Mouse (Mus musculus) testis, adult 2 months (tissue): Measurements from ENCODE around the gene Isg20. TPM values are rescaled to one million over a fixed set of nuclear protein-coding genes. Genes with fewer than 3 reads are reported as not detected.

ENCODE experiments used
- H3K27ac ChIP-seq: fragments of 200-500 bp; 2 replicates; pipeline ENCODE4 v1.5.1; 2012; ENCODE audit warnings: low read depth, low read length; ENCODE audit not compliant: control insufficient read depth, insufficient read depth
- H3K27me3 ChIP-seq: fragments of 200-500 bp; 2 replicates; pipeline ENCODE4 v1.6.1; 2012; ENCODE audit warnings: mild to moderate bottlenecking, low read length, moderate library complexity; ENCODE audit not compliant: control insufficient read depth, insufficient read depth
- H3K36me3 ChIP-seq: fragments of 200-500 bp; 2 replicates; pipeline ENCODE4 v1.6.1; 2012; ENCODE audit warnings: mild to moderate bottlenecking, low read length; ENCODE audit not compliant: control insufficient read depth, insufficient read depth
- H3K4me1 ChIP-seq: fragments of 200-500 bp; 2 replicates; pipeline ENCODE4 v1.6.1; 2012; ENCODE audit warnings: low read length; ENCODE audit not compliant: control insufficient read depth, insufficient read depth
- H3K4me3 ChIP-seq: fragments of 200-500 bp; 2 replicates; pipeline ENCODE4 v1.5.1; 2012; ENCODE audit warnings: low read depth, mild to moderate bottlenecking, low read length, moderate library complexity, mixed read lengths; ENCODE audit not compliant: control insufficient read depth
- CTCF ChIP-seq: fragments of 200-500 bp; IDR thresholded peaks from 2 replicates; pipeline ENCODE4 v1.5.1; 2012; ENCODE audit warnings: low read depth, mild to moderate bottlenecking, inconsistent platforms, low read length, moderate library complexity; ENCODE audit not compliant: control insufficient read depth, insufficient read depth, insufficient replicate concordance
- POLR2A ChIP-seq: fragments of 200-500 bp; IDR thresholded peaks from 2 replicates; pipeline ENCODE4 v1.6.1; 2012; ENCODE audit warnings: low read depth, mild to moderate bottlenecking, inconsistent platforms, low read length, moderate library complexity; ENCODE audit not compliant: control insufficient read depth
- polyA plus RNA-seq: library from polyadenylated mRNA; depleted of rRNA; stranded (reverse); fragments of >200 nt; gene quantifications from 2 replicates; pipeline ENCODE4 v1.2.3, GENCODE M21; 2012

Isg20 gene
- polyA plus RNA-seq, 1 experiment, result 275 TPM

DNA sequence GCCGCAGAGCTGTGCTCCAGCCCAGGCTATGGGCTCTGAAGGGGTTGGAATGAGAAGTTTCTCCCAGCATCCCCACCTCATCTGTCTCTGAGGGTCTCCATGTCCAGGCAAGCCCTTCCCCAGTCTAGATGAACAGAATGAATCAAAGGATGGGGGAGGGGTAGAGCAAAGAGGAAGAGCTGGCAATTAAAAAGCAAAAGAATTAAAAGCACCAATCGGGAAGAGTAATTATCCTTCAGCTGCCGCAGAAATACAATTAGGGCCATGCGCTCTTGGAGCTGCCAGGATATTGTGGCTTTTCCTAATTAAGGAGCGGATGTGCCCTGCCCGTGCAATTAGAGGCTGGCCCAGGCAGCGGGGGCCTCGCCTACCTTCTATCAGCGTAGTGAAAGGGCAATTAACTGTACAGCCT, 25.8 kb upstream of the Isg20 start:
- Histone ChIP-seq H3K4me1 (peaks cover 7% of the 10 kb centered on the region), H3K36me3 (no peaks in the 10 kb centered on the region), H3K4me3 (peak overlapping the region; percentile 67), H3K27me3 (peaks cover 4% of the 10 kb centered on the region; the same call in 1 of the 2 replicates), H3K27ac (no peak overlapping the region)
- TF ChIP-seq POLR2A, result no peak
- no peak for TF ChIP-seq CTCF

DNA sequence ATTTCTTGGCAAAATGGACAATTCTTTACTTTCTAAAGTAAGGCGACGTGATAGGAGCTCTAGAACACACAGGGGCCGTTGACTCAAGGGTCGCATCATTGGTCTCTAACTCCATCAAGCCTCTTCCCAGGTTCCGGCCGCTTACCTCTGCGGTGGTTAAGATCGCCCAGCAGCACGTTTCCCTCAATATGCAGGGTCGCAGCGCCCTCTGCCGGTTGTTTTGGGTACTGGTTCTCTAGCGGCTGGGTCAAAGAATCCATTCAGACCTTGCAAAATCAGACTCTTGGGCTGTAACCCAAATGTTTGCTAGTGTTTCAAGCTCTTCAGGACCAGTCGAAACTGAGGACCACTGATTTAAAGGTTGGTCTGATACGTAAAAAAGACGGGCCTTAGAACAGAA, 22.6 kb upstream of the Isg20 start:
- TF ChIP-seq POLR2A, result no peak
- peak; percentile 97 for TF ChIP-seq CTCF
- H3K4me3 ChIP-seq, result no peak overlapping the region
- H3K27ac ChIP-seq, result no peak overlapping the region
- peaks cover 2% of the 10 kb centered on the region; the same call in 1 of the 2 replicates for H3K27me3 ChIP-seq
- H3K4me1 ChIP-seq, result peaks cover 7% of the 10 kb centered on the region
- no peaks in the 10 kb centered on the region for H3K36me3 ChIP-seq

DNA sequence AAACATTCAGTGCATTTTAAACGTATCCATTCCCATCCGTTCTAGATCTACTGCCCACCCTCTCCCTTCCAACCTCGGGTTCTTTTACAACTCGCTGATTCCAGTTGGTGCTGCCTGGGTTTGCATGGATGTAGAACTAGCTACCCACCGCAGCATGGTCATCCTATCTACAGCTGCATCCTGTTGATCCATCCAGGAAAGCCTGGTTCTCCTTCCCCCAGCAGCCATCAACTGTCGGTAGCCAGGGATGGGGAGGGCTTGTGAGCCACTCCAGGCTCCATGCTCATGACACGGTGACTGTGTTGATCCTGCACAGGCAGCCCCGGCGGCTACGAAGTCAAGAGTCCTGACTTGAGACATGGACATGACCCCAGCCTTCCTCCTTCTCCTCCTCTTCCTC, 19.3 kb upstream of the Isg20 start:
- Histone ChIP-seq H3K27me3 (no peaks in the 10 kb centered on the region), H3K4me1 (peaks cover 13% of the 10 kb centered on the region), H3K36me3 (no peaks in the 10 kb centered on the region), H3K4me3 (no peak overlapping the region; the same call in 1 of the 2 replicates), H3K27ac (no peak overlapping the region)
- TF ChIP-seq POLR2A (no peak), CTCF (no peak)

DNA sequence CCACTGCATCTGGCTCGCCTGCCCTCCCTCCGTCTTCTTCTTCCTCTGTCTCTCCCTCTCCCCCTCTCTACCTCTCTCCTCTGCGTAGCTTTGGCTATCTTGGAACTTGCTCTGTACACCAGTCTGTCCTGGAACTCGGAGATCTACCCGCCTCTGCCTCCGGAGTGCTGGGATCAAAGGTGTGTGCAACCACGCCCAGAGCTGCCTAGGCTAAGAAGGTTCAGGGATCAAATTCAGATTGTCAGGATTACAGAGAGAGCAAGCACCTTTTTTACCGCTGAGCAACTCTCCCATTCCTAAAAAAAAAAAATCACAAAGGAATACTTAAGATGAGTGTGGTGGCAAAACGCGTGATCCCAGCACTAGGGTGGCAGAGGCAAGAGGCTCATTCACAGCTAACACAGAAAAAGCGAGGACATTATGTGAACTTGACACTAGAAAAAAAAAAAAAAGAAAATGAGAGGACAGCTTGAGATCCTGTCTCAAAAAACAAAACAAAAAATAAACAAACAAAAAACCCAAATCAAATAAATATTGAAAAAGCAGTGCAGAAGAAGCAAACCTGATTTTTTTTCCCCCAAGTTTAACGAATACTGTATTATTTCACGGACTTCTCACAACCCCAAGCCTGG, 18.1 kb upstream of the Isg20 start:
- Histone ChIP-seq H3K36me3 (no peaks in the 10 kb centered on the region), H3K4me3 (peak overlapping the region; percentile 90), H3K27me3 (no peaks in the 10 kb centered on the region), H3K4me1 (peaks cover 13% of the 10 kb centered on the region), H3K27ac (peak overlapping the region; percentile 83)
- no peak for TF ChIP-seq POLR2A
- TF ChIP-seq CTCF, result no peak

DNA sequence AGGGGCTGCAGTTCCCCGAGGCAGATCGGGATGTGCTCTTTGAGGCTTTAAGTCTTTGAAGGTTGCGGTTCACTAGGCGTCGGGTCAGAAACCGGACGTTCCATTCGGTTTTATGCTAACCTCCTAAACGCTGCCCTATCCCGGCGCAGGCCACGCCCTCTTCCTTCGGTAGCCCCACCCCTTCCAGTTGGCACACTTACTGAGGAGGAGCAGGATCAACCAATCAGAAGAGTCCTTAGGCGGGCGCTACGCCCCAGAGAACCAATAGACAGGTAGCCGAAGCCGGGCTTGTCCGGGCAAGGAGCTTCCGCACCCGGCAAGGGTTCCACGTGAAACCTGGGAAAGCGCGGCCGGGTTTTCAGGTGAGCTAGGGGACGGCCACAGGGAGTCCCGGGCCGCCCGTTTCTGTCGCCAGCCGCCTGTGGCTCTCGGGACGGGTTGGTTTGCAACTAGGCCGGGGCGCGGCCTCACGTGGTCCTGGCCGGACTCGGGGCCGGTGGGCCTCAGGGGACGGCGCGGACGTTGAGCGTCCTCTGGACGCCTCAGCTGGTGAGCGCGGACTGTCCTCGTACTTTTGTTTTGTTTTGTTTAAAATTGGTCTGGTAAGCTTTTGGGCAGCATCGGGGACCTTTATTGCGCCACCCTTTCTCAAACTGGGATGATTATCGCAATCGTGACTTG, 17.4 kb upstream of the Isg20 start, which contains the start of gene Aen:
Gene Aen (plus strand): TSS at position 202 of the 681 bp plus-strand sequence.
- no peaks in the 10 kb centered on the region for H3K36me3 ChIP-seq
- no peaks in the 10 kb centered on the region for H3K27me3 ChIP-seq
- TF ChIP-seq POLR2A (peak; percentile 67), CTCF (no peak)
- H3K27ac ChIP-seq, result peak within 1 kb of the TSS; percentile 83
- peaks cover 13% of the 10 kb centered on the region for H3K4me1 ChIP-seq
- H3K4me3 ChIP-seq, result peak within 1 kb of the TSS; percentile 90

DNA sequence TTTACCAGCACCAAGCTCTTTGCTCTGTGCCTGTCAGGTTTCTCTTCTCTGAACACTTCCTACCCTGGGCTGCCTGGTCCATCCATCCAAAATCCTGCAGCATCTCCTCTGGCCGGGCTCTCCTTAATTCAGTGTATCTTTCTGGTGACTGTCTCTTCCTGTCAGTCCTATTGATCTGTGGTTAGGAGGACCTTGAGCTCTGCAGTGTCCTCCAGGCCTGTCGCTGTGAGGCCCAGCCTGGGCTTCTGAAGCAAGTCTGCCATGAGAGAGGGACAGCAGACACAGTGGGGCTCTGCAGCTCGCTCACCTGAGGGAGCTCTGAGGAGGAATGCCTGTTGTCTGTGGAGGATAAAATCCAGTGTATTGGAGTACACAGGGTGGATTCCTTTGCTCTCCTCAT, 15.7 kb upstream of the Isg20 start:
- H3K27me3 ChIP-seq, result no peaks in the 10 kb centered on the region
- H3K36me3 ChIP-seq, result no peaks in the 10 kb centered on the region; the same call in 1 of the 2 replicates
- TF ChIP-seq CTCF (no peak), POLR2A (no peak)
- peaks cover 13% of the 10 kb centered on the region for H3K4me1 ChIP-seq
- H3K27ac ChIP-seq, result no peak overlapping the region
- no peak overlapping the region for H3K4me3 ChIP-seq

DNA sequence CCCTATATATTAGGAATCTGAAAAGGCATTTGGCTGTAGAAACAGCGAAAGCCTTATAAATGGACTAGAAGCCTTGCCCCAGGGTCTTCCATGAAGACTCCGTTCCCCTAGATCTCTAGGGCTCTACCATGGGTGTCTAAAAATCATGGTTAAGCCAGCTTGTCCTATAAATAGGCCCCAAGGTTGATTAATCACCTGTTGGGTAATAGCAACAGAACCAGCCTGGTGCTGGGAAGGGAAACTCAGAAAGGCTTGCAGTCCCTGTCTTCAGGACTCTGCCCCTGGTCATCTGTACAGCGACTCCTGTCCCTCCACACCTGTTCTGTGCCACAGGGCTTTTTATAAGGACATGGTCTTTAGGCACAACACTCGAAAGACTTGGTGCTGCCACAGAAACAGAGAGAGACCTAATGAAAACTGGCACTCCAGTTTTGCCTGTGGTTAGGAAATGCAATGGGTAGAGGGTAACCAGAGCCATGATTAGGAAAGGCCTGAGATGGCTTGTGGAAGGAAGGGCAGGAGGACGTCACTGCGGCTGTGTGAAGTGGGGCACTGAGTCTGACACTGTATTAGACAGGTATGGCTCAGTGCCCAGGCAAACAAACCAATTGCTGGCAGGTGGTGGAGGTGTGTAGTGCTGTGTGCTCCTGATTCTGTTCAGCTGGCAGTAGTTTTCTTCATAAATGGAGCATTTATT, 9.9 kb upstream of the Isg20 start:
- no peaks in the 10 kb centered on the region; the same call in none of the 2 replicates for H3K36me3 ChIP-seq
- H3K4me3 ChIP-seq, result no peak overlapping the region
- H3K4me1 ChIP-seq, result no peaks in the 10 kb centered on the region
- TF ChIP-seq CTCF, result no peak
- TF ChIP-seq POLR2A, result no peak
- no peak overlapping the region for H3K27ac ChIP-seq
- no peaks in the 10 kb centered on the region for H3K27me3 ChIP-seq
